Mouse (Mus musculus) C2C12 (cell line): ENCODE data around the gene Slco1a5. TPM values are rescaled to one million over a fixed set of nuclear protein-coding genes. Genes with fewer than 3 reads are reported as not detected.

ENCODE experiments used
- H3K27me3 ChIP-seq: one replicate; pipeline ENCODE4 v1.6.1; 2011; ENCODE audit not compliant: control insufficient read depth, insufficient read depth, insufficient read length
- H3K36me3 ChIP-seq: one replicate; pipeline ENCODE4 v1.6.1; 2011; ENCODE audit not compliant: control insufficient read depth, insufficient read depth
- H3K4me3 ChIP-seq: one replicate; pipeline ENCODE4 v1.5.1; 2011; ENCODE audit warnings: mild to moderate bottlenecking, control low read depth; ENCODE audit not compliant: poor library complexity, insufficient read depth, severe bottlenecking
- H3K79me2 ChIP-seq: one replicate; pipeline ENCODE4 v1.6.1; 2011; ENCODE audit not compliant: control insufficient read depth, insufficient read depth
- H3K79me3 ChIP-seq: one replicate; pipeline ENCODE4 v1.6.1; 2011; ENCODE audit warnings: low read depth, control low read depth
- H3ac ChIP-seq: one replicate; pipeline ENCODE3; 2011; ENCODE audit warnings: low read depth; ENCODE audit not compliant: control insufficient read depth, insufficient read length
- CEBPB ChIP-seq: IDR thresholded peaks from one replicate; pipeline ENCODE4 v1.6.1; 2011; ENCODE audit warnings: low read depth, mild to moderate bottlenecking, control low read depth, moderate library complexity
- CTCF ChIP-seq: IDR thresholded peaks from one replicate; pipeline ENCODE4 v1.5.1; 2011; ENCODE audit not compliant: control insufficient read depth, insufficient read depth, insufficient read length
- FOSL1 ChIP-seq: IDR thresholded peaks from one replicate; pipeline ENCODE4 v1.8.0; 2011; ENCODE audit warnings: mild to moderate bottlenecking, low read length; ENCODE audit not compliant: poor library complexity, insufficient read depth, severe bottlenecking
- MAX ChIP-seq: IDR thresholded peaks from one replicate; pipeline ENCODE4 v1.6.1; 2011; ENCODE audit warnings: mild to moderate bottlenecking, control low read depth
- MYOD1 ChIP-seq: IDR thresholded peaks from one replicate; pipeline ENCODE4 v1.6.1; 2011; ENCODE audit warnings: low read depth; ENCODE audit not compliant: control insufficient read depth, insufficient read length
- MYOG ChIP-seq: IDR thresholded peaks from one replicate; pipeline ENCODE4 v1.6.1; 2011; ENCODE audit not compliant: control insufficient read depth, insufficient read length; ENCODE audit errors: extremely low read depth
- USF1 ChIP-seq: IDR thresholded peaks from one replicate; pipeline ENCODE4 v1.6.1; 2011; ENCODE audit warnings: low read depth, mild to moderate bottlenecking, control low read depth, moderate library complexity
- polyA plus RNA-seq: library from polyadenylated mRNA; unstranded; fragments of >200 nt; fragmentation: generic; extraction: Trizol; gene quantifications from one replicate; pipeline ENCODE4 v1.2.1, GENCODE M21; 2012; ENCODE audit warnings: missing spikeins

The Slco1a5 gene
- polyA plus RNA-seq, 1 experiment = 0.07 TPM

- TF ChIP-seq USF1 (no peak), CTCF (no peak), MAX (no peak), FOSL1 (no peak), MYOD1 (no peak), CEBPB (no peak), MYOG (no peak)
- no peaks in the 10 kb centered on the region for H3K36me3 ChIP-seq
- H3K27me3 ChIP-seq = no peaks in the 10 kb centered on the region
These were observed 122.3 kb downstream of the Slco1a5 start for GRCm38 (mm10) chr6:142200524-142200923.

GRCm38 (mm10) chr6:142194245-142194644 lies 128.5 kb downstream of the Slco1a5 start:
- H3ac ChIP-seq = no peak overlapping the region
- no peaks in the 10 kb centered on the region for H3K79me2 ChIP-seq
- H3K4me3 ChIP-seq = no peak overlapping the region
- TF ChIP-seq MYOG = no peak
- TF ChIP-seq FOSL1 = no peak
- TF ChIP-seq MYOD1 = no peak
- TF ChIP-seq MAX = no peak
- TF ChIP-seq CTCF = no peak
- TF ChIP-seq CEBPB = no peak
- no peak for TF ChIP-seq USF1
- no peaks in the 10 kb centered on the region for H3K79me3 ChIP-seq
- H3K36me3 ChIP-seq = no peaks in the 10 kb centered on the region
- H3K27me3 ChIP-seq = no peaks in the 10 kb centered on the region

More at GRCm38 (mm10) chr6:142200524-142200923, 122.3 kb downstream of the Slco1a5 start:
- no peaks in the 10 kb centered on the region for H3K79me3 ChIP-seq
- H3K79me2 ChIP-seq = no peaks in the 10 kb centered on the region
- H3ac ChIP-seq = no peak overlapping the region
- H3K4me3 ChIP-seq = no peak overlapping the region

- H3ac ChIP-seq = no peak overlapping the region
- no peaks in the 10 kb centered on the region for H3K79me2 ChIP-seq
- no peak for TF ChIP-seq CTCF
- no peak for TF ChIP-seq MYOD1
- no peak for TF ChIP-seq MAX
- TF ChIP-seq FOSL1 = no peak
- TF ChIP-seq USF1 = no peak
- TF ChIP-seq CEBPB = no peak
- no peak for TF ChIP-seq MYOG
These were observed 130.8 kb downstream of the Slco1a5 start for GRCm38 (mm10) chr6:142191962-142192361.

GRCm38 (mm10) chr6:142187426-142187825 lies 135.4 kb downstream of the Slco1a5 start:
- Histone ChIP-seq H3K79me2 (no peaks in the 10 kb centered on the region), H3K79me3 (no peaks in the 10 kb centered on the region), H3K27me3 (no peaks in the 10 kb centered on the region), H3K4me3 (no peak overlapping the region), H3K36me3 (no peaks in the 10 kb centered on the region), H3ac (no peak overlapping the region)
- TF ChIP-seq FOSL1 (no peak), CTCF (no peak), MAX (no peak), MYOD1 (no peak), CEBPB (no peak), USF1 (no peak), MYOG (no peak)

More at GRCm38 (mm10) chr6:142191962-142192361, 130.8 kb downstream of the Slco1a5 start:
- Histone ChIP-seq H3K27me3 (no peaks in the 10 kb centered on the region), H3K79me3 (no peaks in the 10 kb centered on the region), H3K36me3 (no peaks in the 10 kb centered on the region), H3K4me3 (no peak overlapping the region)

- Histone ChIP-seq H3K79me3 (no peaks in the 10 kb centered on the region), H3K27me3 (no peaks in the 10 kb centered on the region), H3K4me3 (no peak overlapping the region), H3ac (no peak overlapping the region), H3K36me3 (no peaks in the 10 kb centered on the region), H3K79me2 (no peaks in the 10 kb centered on the region)
- no peak for TF ChIP-seq MAX
- no peak for TF ChIP-seq MYOG
- no peak for TF ChIP-seq CEBPB
- no peak for TF ChIP-seq FOSL1
- TF ChIP-seq USF1 = no peak
- no peak for TF ChIP-seq CTCF
- no peak for TF ChIP-seq MYOD1
These were observed 136.8 kb downstream of the Slco1a5 start for GRCm38 (mm10) chr6:142185868-142186415.

Other genes with a start within 250 kb of the Slco1a5 start
- not detected for gene Slco1a6, start 114.5 kb downstream of the Slco1a5 start, polyA plus RNA-seq
- not detected for gene Iapp, start 24.6 kb downstream of the Slco1a5 start, polyA plus RNA-seq
- 2.6 TPM for gene Pyroxd1, start 22.7 kb upstream of the Slco1a5 start, polyA plus RNA-seq
- gene Recql, start 64.1 kb upstream of the Slco1a5 start, polyA plus RNA-seq = 15.6 TPM
- 39.9 TPM for gene Golt1b, start 64.2 kb upstream of the Slco1a5 start, polyA plus RNA-seq
- gene Spx, start 90.5 kb upstream of the Slco1a5 start, polyA plus RNA-seq = 0.32 TPM
- gene Gys2, start 150.1 kb upstream of the Slco1a5 start, polyA plus RNA-seq = not detected
- gene Ldhb, start 185.0 kb upstream of the Slco1a5 start, polyA plus RNA-seq = 29.3 TPM
- gene Kcnj8, start 248.6 kb upstream of the Slco1a5 start, polyA plus RNA-seq = not detected